Mouse (Mus musculus) c-Kit-positive CD71-negative TER-119-negative erythroid progenitor cells, embryonic 14.5 days (primary cell): ENCODE data around the gene Pde9a.

Source experiments
- DNase-seq: peaks from one replicate; pipeline ENCODE4 v3.0.0-alpha.2; 2013; ENCODE audit warnings: low read depth

Gene Pde9a

GRCm38 (mm10) chr17:31468496-31468895, 82.5 kb downstream of the Pde9a start:
- DNase-seq, result no peak

GRCm38 (mm10) chr17:31470766-31471418, 84.9 kb downstream of the Pde9a start:
- DNase-seq, result no peak

GRCm38 (mm10) chr17:31474388-31474787, 88.4 kb downstream of the Pde9a start:
- no peak for DNase-seq

GRCm38 (mm10) chr17:31478606-31479005, 92.6 kb downstream of the Pde9a start:
- DNase-seq, result no peak

GRCm38 (mm10) chr17:31479108-31479844, 93.3 kb downstream of the Pde9a start:
- no peak for DNase-seq

GRCm38 (mm10) chr17:31486616-31487198, 100.7 kb downstream of the Pde9a start:
- no peak for DNase-seq

GRCm38 (mm10) chr17:31487433-31488060, 101.5 kb downstream of the Pde9a start:
- DNase-seq, result no peak

- no peak for DNase-seq
These were observed 105.3 kb downstream of the Pde9a start for GRCm38 (mm10) chr17:31491355-31491754.

GRCm38 (mm10) chr17:31492416-31492815, 106.4 kb downstream of the Pde9a start:
- DNase-seq, result peak; percentile 67

- DNase-seq, result no peak
These were observed 109.0 kb downstream of the Pde9a start for GRCm38 (mm10) chr17:31494989-31495388.

- DNase-seq, result no peak
These were observed 111.7 kb downstream of the Pde9a start for GRCm38 (mm10) chr17:31497726-31498125.

- no peak for DNase-seq
These were observed 113.7 kb downstream of the Pde9a start for GRCm38 (mm10) chr17:31499725-31500124.

- no peak for DNase-seq
These were observed 114.4 kb downstream of the Pde9a start for GRCm38 (mm10) chr17:31500416-31500815.

- no peak for DNase-seq
These were observed 114.9 kb downstream of the Pde9a start for GRCm38 (mm10) chr17:31500908-31501307.

GRCm38 (mm10) chr17:31502261-31502927, 116.4 kb downstream of the Pde9a start:
- no peak for DNase-seq

- DNase-seq, result no peak
These were observed 117.3 kb downstream of the Pde9a start for GRCm38 (mm10) chr17:31503337-31503736.

GRCm38 (mm10) chr17:31503936-31504335, 117.9 kb downstream of the Pde9a start:
- DNase-seq, result no peak

GRCm38 (mm10) chr17:31505013-31505412, 119.0 kb downstream of the Pde9a start:
- no peak for DNase-seq

GRCm38 (mm10) chr17:31506282-31506681, 120.3 kb downstream of the Pde9a start:
- DNase-seq, result no peak

GRCm38 (mm10) chr17:31510944-31511343, 124.9 kb downstream of the Pde9a start:
- DNase-seq, result no peak

GRCm38 (mm10) chr17:31511792-31512495, 125.9 kb downstream of the Pde9a start:
- DNase-seq, result peak; percentile 87

- DNase-seq, result no peak
These were observed 126.6 kb downstream of the Pde9a start for GRCm38 (mm10) chr17:31512593-31512992.
